Mouse (Mus musculus) heart, adult 2 months (tissue): ENCODE results near the gene Mum1.

Experiments
- CTCF ChIP-seq: fragments of 200-600 bp; IDR thresholded peaks from 2 replicates; pipeline ENCODE4 v1.8.1; 2022; ENCODE audit warnings: antibody characterized with exemption, mild to moderate bottlenecking, moderate library complexity
- EP300 ChIP-seq: fragments of 200-500 bp; IDR thresholded peaks from 2 replicates; pipeline ENCODE4 v1.6.1; 2011; ENCODE audit warnings: low read depth, low read length, control low read depth; ENCODE audit not compliant: insufficient read depth
- POLR2A ChIP-seq: fragments of 200-500 bp; IDR thresholded peaks from 2 replicates; pipeline ENCODE4 v1.6.1; 2011; ENCODE audit warnings: mild to moderate bottlenecking, low read depth, low read length, control low read depth; ENCODE audit not compliant: insufficient read depth

- TF ChIP-seq POLR2A (no peak), CTCF (peak; percentile 46), EP300 (no peak)
Observed at GRCm38 (mm10) chr10:80247849-80248248, 21.6 kb downstream of the Mum1 start.
